Mouse (Mus musculus) MEL-GATA-1-ER (cell line): ENCODE data around the gene Atp5g2.
"Not testable (repeated sequence)": the region's sequence is repeated elsewhere in the genome, so short reads cannot be mapped to it uniquely, and the experiment has no call there.

ENCODE experiments used
- DNase-seq: peaks from one replicate; pipeline ENCODE4 v3.0.0-alpha.2; 2012; ENCODE audit warnings: low read depth; ENCODE audit errors: extremely low read depth

Atp5g2 gene

GRCm38 (mm10) chr15:102669571-102669970 lies 2.6 kb downstream of the Atp5g2 start:
- no peak for DNase-seq

- peak; percentile 56 for DNase-seq
Observed at GRCm38 (mm10) chr15:102665494-102665893, 6.7 kb downstream of the Atp5g2 start.

GRCm38 (mm10) chr15:102663825-102664224 lies 8.3 kb downstream of the Atp5g2 start:
- no peak for DNase-seq

- not testable (repeated sequence) for DNase-seq
Observed at GRCm38 (mm10) chr15:102662601-102663000, 9.6 kb downstream of the Atp5g2 start.

- DNase-seq = no peak
Observed at GRCm38 (mm10) chr15:102657926-102658381, 14.2 kb downstream of the Atp5g2 start.

- DNase-seq = no peak
Observed at GRCm38 (mm10) chr15:102656658-102657057, 15.5 kb downstream of the Atp5g2 start.

GRCm38 (mm10) chr15:102651928-102652660 lies 20.1 kb downstream of the Atp5g2 start:
- not testable (repeated sequence) for DNase-seq

GRCm38 (mm10) chr15:102651107-102651506 lies 21.0 kb downstream of the Atp5g2 start:
- DNase-seq = no peak

GRCm38 (mm10) chr15:102635817-102636216 lies 36.3 kb downstream of the Atp5g2 start:
- DNase-seq = no peak

- DNase-seq = no peak
Observed at GRCm38 (mm10) chr15:102634684-102635083, 37.5 kb downstream of the Atp5g2 start.

GRCm38 (mm10) chr15:102625687-102626055 lies 46.5 kb downstream of the Atp5g2 start:
- no peak for DNase-seq

- peak; percentile 98 for DNase-seq
Observed at GRCm38 (mm10) chr15:102624970-102625686, 47.0 kb downstream of the Atp5g2 start, which contains the start of the genes Gm28047 and Atf7. Gm28047 (minus strand) TSS chr15:102625067. Atf7 (minus strand) TSS chr15:102625464.

- DNase-seq = no peak
Observed at GRCm38 (mm10) chr15:102624291-102624969, 47.7 kb downstream of the Atp5g2 start.

GRCm38 (mm10) chr15:102623121-102623520 lies 49.0 kb downstream of the Atp5g2 start:
- DNase-seq = no peak

- no peak for DNase-seq
Observed at GRCm38 (mm10) chr15:102622536-102622935, 49.6 kb downstream of the Atp5g2 start.

GRCm38 (mm10) chr15:102620765-102621164 lies 51.4 kb downstream of the Atp5g2 start:
- no peak for DNase-seq

GRCm38 (mm10) chr15:102619486-102619885 lies 52.7 kb downstream of the Atp5g2 start:
- DNase-seq = no peak

GRCm38 (mm10) chr15:102617654-102618053 lies 54.5 kb downstream of the Atp5g2 start:
- peak; percentile 38 for DNase-seq

GRCm38 (mm10) chr15:102616174-102616573 lies 56.0 kb downstream of the Atp5g2 start:
- no peak for DNase-seq

- no peak for DNase-seq
Observed at GRCm38 (mm10) chr15:102614224-102614623, 57.9 kb downstream of the Atp5g2 start.

- no peak for DNase-seq
Observed at GRCm38 (mm10) chr15:102612966-102613365, 59.2 kb downstream of the Atp5g2 start.
